Mouse (Mus musculus): ENCODE measurements around the gene Parl.
A peak's percentile ranks its signal among the peaks of the same experiment; 100 is the strongest.

Parl gene

DNA sequence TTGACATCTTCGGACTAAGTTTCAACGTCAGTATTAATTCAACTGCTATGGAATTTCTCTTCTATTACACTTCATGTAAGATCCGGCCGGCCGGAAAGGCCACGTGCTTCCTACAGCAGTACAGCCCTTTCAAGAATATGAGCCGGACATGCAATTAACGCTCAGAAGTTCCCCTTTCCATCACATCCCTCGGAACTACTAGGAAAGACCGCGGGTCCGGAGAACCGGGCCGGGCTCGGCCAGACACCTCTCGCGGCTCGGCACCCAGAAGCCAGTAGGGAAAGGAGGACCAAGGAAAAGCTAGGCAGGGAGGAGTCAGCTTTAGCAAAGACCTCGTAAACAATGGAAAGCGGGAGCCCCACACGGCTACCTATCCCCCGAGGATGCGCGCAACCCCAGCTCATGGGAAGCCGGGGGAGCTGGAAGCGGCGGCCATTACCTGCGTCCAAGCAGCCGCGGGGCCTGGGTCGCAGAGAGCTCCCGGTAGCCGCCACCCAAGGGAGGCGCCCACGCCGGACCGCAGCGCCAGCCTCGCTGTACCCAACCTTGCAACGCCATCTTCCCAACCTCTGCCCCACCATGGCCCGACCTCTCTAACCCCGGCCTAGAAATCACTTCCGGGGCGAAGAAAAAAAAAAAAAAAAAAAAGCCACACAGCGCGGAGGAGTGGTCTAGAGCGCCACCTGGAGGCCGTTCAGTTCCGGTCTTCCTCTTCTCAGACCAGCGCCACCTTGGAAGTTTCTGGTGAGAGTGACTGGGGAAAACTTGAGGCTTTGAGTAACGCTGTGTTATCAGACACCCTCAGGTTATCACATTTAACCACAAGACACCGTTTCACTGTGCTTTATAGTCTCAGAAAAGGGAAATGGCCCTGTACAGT lies at the start of gene Parl:
Parl (minus strand) TSS at position 618 of the 880 bp plus-strand sequence.
- DNase-seq (ENCODE audit: low read depth in 1 of 2, low spot score in 2 of 2), result peak; percentile 26 to 59

DNA sequence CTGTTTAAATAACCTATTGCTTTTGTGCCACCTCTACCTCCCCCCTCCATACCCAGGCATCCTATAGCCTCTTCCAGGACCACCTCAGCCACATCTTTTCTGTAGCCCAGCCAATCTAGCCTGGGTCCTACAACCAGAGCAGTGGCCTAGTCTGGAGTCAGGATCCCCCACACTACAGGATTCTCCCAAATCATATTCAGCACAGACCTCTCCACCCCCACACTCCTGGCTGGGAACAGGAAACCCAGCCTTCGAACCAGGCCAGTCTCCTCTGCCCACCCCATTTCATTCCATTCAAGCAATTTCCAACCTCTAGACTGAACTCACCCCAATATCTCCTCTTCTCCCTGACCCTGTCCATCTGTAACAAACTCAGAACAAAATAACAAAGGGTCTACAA lies 43.3 kb upstream of the Parl start:
- no peak for DNase-seq (ENCODE audit: low read depth in 1 of 2, low spot score in 2 of 2)

DNA sequence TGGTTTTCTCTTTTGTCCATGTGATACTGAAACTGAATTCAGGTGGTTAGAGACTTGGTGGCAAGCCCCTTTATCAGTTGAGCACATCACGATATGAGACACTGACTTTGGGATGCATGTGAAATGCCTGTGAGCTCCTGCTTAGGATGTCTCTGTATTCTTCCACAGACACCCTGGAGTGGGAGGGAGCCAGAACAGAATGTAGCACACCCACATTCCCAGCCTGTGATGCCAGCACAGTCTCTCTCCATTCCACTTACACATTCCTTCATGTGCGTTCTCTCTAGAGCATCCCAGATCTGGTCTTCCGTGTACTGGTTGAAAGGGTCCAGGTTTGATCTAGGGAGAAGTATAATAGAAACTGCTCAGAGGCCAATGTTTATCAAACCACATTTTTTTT lies 36.4 kb upstream of the Parl start:
- no peak for DNase-seq (ENCODE audit: low read depth in 1 of 2, low spot score in 2 of 2)

DNA sequence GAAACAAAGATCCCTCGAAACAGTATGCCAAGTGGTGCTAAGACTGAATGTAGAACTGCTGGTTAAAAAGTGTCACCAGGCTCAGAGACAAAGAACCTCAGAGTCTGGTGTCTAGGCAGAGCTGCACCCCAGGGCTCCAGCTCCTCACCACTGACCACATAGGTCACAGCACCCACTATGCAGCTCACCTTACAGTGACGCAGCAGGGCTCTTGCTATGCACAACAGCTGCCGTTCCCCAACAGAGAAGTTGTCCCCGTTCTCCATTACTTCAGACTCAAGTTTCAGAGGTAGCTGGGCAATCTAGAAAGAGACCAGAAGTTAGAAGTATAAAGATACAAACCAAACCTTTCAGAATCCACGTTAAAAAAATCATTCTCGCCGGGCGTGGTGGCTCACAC lies 32.7 kb upstream of the Parl start:
- DNase-seq (ENCODE audit: low read depth in 1 of 2, low spot score in 2 of 2), result no peak

DNA sequence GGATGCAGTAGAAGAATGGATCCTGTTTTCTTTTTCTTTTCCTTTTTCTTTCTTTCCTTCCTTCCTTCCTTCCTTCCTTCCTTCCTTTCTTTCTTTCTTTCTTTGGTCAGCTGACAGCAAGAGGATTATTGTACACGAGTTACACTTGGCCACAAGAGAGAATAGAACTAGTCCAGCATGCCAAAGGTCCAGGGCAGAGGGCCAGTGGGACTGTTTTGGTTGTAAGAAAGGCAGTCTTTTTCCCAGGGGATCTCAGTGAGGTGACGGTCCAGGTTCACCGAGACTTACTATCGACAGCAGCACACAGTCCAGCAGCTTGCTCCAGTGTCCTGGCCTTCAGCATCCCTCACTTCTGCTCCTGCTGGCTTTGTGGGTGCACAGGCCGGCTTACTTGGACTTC lies 26.1 kb upstream of the Parl start:
- no peak for DNase-seq (ENCODE audit: low read depth in 1 of 2, low spot score in 2 of 2)

DNA sequence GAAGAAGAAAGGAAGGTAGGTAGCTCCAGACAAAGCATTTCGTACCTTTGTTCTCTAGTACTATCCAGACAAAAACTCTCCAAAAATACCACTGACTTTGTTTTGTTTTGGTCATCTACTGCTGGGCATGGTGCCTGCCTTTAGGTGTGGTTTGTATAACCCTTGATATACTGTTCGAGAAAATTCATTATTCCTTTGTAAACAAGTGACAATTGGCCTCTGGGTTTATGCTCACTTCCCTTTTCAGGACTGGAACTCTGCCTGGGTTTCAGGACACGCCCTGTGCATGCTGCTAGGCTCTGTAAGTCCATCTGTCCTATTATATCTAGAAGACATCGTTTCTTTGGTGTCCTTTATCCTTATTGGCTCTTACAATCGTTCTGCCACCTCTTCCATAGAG lies 23.1 kb upstream of the Parl start, which contains the start of gene Cyp2ab1:
Cyp2ab1 (minus strand) TSS at position 119 of the 400 bp plus-strand sequence.
- peak in 1 of 2 experiments; percentile 14 for DNase-seq (ENCODE audit: low read depth in 1 of 2, low spot score in 2 of 2)

DNA sequence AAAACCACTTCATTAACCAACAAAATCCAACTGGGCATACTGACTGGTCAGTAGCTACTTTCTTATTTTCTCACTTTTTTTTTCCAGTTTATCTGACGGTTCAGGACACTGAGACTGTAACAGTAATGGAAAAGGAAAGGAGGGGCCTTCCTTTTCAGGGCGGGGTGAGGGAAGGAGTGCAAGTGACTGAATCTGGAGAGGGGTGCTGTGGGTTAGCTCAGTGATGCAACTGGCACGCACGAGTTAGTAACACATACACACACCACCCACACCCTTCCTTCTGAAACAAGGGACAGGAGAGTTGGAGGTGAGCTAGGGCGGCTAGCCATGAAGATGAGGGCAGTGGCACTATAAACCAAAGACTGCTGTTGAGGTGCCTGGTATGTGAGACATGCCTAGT lies 21.7 kb upstream of the Parl start:
- DNase-seq (ENCODE audit: low read depth in 1 of 2, low spot score in 2 of 2), result peak; percentile 23 to 39

DNA sequence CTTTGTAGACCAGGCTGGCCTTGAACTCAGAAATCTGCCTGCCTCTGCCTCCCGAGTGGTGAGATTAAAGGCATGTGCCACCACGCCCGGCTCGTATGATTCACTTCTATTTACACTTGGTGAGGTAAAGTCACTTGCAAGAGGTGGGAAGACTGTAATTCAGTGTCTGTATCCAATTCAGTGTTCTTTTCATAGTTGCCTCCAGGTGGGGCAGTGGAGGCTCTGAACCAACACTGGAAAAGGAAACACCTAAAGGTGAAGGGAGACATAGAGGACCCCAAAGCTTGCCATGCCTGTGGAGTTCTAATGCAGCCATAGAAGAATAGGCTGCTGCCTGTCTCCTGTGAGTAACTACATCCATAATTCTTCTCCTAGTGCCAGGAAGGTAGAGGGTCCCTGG lies 20.1 kb upstream of the Parl start:
- no peak for DNase-seq (ENCODE audit: low read depth in 1 of 2, low spot score in 2 of 2)

DNA sequence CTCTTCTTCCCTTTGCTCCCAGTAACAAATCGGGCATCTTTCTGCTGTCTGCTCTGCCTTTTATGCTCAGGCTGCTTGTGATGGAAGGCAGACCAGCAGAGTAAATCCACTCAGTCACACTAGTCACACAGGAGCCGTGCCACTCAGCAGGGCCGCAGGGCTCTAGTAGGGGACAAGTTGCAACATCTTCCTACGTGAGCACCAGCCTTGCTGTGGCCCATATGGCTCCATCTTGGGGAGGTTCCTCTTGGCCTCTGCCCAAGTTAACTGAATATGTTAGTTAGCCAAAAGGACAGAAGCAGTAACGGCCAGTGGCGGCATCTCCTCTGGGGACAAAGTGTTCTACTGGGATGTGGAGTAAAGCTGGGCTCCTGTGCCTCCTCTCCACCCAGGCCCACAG lies 14.6 kb upstream of the Parl start:
- DNase-seq (ENCODE audit: low read depth in 1 of 2, low spot score in 2 of 2), result peak; percentile 13 to 36

DNA sequence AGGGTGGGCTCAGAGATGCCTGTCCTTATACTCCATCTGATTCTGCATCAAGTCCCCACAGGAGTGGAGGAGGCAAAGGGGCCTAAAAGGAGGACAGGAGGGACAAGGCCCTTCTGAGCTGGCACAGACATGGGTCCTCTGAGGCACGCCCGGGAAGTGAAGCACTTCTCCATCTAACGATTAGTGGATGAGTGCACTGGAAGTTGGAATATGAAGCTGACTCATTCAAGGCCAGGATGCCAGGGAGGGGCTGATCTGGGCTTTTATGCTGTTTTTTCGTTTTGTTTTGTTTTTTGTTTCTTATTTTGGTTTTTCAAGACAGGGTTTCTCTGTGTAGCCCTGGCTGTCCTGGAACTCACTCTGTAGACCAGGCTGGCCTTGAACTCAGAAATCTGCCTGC lies 13.1 kb upstream of the Parl start:
- no peak for DNase-seq (ENCODE audit: low read depth in 1 of 2, low spot score in 2 of 2)

DNA sequence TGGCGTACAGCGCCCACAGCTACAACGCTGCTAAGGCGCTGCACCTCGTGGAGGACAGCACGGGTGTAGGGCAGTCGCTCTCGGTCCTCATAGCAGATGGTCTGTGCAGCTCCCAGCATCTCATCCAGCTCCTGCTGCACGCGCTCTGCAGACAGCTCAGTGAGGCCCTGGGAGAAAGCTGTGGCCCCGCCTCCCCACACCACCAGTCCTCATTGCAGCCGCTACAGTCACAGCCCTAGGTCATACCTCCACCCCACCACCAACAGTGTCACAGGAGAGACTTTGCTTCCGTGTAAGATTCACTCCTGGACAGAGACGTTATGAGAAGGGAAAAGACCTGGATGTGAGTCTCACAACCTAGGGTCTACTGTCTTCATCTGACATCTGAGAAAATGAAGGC lies 10.1 kb upstream of the Parl start:
- no peak for DNase-seq (ENCODE audit: low read depth in 1 of 2, low spot score in 2 of 2)

DNA sequence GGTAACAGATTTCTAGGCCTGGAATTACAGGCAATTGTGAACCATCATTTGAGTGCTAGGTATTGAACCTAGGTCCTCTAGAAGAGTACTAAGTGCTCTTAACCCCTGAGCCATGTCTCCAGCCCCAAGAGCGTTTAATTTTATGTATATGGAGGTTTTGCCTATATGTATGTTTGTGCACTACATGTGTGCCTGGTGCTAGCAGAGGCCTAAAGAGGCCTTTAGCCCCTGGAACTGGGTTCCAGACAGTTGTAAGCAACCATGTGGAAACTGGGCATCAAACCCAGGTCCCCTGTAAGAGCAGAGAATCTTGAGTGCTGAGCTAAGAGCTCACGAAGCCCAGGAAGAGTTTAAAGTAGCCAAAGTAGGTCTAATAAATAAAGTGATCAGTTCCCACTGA lies 2.1 kb downstream of the Parl start:
- no peak for DNase-seq (ENCODE audit: low read depth in 1 of 2, low spot score in 2 of 2)

DNA sequence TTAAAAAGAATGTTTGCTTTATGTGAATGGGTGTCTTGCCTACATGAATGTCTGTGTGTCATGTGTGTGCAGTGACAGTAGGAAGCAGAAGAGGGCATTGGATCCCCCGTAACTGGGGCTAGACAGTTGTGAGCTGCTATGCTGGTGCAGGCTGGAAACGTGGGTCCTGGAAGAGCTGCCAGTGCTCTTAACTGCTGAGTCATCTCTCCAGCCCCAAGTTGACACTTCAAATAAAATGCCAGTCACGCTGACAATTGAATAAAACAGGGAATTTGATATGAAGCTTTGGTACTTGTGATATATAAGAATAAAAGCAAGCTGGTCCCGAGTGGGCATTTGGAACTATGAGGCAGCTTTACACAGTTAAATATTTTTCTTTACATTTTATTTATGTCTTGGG lies 21.9 kb downstream of the Parl start:
- DNase-seq (ENCODE audit: low read depth in 1 of 2, low spot score in 2 of 2), result no peak

DNA sequence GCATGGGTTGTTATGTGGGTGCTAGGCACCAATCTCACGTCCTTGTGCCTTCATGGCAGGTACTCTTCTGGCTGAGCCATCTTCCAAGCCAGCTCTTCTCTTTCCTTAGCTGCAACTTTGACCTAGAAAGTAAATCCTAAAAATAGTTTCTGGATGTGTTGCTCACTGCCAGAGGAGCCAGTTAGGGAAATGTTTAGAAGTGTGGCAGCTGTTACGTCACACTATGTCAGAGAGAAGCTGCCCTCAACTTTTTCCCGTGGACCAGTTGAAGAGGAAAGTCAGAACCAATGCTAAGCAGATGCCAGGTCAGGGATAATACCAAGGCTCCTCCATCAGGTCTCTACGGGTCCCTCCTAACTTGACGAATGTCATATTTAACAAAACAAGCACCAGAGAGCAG lies 22.8 kb downstream of the Parl start:
- no peak for DNase-seq (ENCODE audit: low read depth in 1 of 2, low spot score in 2 of 2)

DNA sequence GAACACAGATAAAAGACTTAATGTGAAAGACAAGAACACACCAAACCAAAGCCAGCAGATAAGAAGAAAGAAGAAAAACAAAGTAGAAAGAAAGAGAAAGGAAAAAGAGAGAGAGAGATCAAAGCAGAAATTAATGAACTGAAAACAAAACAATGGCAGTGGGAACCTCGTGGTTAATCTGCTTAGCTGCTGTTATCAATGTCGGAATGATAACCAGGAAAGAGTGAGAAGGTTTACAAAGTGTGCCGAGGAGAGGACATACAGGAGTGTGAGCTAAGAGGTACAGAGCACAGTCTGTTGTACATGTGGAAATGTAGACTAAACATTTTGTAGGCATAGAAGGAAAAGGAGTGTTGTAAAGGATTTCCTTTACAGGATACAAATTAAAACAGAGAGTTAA lies 29.2 kb downstream of the Parl start:
- DNase-seq (ENCODE audit: low read depth in 1 of 2, low spot score in 2 of 2), result no peak

DNA sequence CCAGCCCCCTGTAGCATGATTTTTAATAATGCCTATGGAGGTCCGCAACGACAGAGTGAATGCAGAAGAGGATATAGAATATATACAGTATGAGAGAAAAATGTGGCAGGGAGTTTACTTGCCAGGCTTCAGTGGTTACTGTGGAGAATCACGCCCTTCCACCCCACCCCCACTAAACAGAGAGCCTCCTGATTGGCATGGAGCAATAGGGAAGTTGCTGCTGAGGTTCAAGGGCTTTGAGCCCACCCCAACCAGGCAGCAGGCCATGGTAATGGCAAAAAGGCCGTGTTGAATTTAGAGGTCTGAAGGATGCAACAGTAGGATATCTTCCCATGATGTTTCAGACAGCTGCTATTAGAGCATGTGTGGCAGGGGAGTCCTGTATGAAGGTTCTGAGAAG lies 30.8 kb downstream of the Parl start:
- DNase-seq (ENCODE audit: low read depth in 1 of 2, low spot score in 2 of 2), result no peak

DNA sequence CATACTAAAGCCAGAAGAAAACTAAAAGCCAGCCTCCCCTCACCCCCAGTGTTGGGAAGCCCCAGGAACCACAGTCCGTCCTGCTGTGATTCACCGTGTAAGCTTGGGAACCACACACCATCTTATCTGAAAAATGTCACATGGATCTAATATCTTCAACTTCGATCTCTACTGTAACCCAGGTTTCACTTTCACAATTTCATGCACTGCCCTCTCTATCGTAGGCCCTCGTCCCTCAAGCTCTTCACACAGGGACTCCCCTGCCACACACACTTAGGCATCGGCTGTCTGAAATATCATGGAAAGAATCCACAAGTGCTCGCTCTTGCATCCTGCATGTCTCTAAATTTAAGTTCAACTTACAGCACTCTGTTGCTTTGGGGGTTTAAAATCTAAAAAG lies 37.1 kb downstream of the Parl start:
- DNase-seq (ENCODE audit: low read depth in 1 of 2, low spot score in 2 of 2), result no peak

DNA sequence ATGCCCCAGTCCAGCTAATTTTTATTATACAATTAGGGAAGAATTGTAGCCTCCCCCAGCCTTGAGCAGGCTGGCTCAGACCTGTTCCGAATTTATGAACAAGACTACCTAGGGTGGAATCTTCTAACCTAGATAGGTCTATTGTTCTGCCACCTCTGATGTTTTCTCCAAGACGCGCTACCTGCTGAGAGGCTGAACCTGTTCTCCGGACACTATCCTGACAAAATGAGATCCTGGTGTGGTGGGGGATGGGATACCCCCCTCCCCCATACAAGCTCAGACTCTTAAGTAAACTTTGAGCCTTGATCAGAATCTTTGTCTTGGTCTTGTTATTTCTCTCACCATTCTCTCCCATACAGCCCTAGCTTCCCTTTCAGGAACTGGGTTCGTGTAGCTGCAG lies 44.3 kb downstream of the Parl start:
- no peak for DNase-seq (ENCODE audit: low read depth in 1 of 2, low spot score in 2 of 2)

DNA sequence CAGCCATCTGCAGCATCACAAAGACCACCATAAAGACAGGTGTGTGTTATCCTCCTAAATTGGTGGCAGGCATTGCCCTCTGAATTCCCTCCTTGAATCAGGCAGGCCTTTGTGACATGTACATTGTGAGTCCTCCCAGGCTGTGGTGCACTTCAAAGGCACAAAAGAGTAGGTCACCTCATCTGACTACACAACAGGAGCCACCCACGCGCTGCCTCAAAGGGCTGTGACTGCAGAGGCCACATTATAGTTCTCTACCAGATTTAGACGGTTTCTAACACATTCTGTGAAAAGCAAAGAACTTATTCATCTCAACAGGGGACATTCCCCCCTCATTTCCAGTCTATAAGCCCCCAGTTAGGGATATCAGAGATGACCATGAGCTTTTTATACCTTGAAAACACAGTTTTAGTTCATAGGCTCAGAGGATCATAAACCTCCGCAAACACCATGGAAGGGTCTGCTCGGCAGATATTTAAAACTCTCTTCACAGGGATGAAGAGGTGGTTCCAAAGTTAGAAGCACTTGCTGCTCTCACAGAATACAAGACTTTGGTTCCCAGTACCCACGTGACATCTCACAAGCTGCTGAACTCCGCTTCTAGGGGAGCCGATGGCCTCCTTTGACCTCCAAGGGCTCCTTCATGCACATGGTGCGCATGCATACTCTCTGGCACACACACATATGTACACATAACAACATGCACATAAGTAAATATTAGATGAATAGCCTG lies 53.6 kb downstream of the Parl start:
- no peak for DNase-seq (ENCODE audit: low read depth in 1 of 2, low spot score in 2 of 2)

DNA sequence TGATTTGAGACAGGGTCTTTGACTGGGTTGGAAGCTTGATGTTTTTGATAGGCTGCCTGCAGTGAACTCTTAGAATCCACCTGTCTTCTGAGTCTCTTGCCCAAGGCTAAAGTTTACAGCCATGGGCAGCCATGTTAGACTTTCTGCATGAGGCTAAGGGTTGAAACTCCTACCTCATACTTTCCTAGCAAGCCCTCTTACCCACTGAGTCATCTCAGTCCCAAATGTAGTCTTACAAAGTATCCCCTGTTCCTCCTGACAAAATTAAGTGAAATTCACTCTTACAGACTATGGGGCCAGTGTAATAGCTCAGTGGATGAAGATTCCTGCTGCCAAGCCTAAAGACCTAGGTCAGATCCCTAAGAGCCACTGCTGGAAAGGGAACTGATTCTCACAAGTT lies 55.1 kb downstream of the Parl start:
- DNase-seq (ENCODE audit: low read depth in 1 of 2, low spot score in 2 of 2), result no peak

DNA sequence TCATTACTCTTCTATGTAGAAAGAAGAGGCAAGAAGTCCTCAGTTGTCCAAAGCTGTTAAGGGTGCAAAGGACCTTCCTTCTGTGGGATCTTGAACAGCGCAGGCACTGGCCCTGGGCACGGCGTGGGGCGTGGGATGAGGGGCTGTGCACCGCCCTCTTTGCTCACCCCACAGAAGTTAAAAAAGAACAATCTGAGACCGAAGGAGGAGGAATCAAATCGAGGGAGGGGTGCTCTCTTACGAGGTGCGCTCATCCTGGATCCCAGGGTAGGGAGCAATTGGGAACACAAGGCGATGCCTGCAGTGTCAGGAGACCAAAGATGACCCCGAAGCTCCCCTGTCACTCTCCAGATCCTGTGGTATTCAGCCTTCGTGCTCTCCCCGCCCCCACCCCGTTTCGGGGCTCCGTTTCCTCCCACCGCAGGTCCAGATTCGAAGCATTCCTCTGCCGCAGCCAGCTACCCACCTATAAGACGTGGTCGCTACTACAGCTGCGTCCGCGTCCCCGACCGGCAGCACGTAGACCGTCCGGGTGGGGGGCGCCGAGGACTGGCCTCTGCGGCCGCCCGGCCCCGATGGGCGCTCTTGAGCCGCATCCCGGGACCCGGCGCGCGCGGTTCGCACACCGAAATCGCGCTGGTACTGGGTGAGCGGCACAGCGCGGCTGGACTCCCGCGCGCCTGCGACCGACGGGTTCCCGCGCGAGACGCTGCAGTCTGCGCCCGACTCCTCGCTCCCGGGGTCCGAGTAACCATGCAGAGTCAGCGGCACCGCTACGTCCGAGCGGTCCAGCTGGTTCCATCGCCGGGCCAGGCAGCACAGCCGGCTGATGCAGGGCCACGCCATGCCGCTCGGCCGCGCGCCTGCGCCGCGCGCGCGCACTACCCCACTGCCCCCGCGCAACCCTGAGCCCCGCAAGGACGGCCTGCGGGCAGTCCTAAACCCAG lies 61.4 kb downstream of the Parl start, which contains the start of gene Map6d1:
Map6d1 (minus strand) TSS at position 891 of the 947 bp plus-strand sequence.
- no peak for DNase-seq (ENCODE audit: low read depth in 1 of 2, low spot score in 2 of 2)

All from monocyte, adult 2 months (primary cell).